Mouse (Mus musculus) G1E (cell line): Measurements from ENCODE around the gene Kcna10.

Source experiments
- CTCF ChIP-seq: IDR thresholded peaks from 2 replicates; pipeline ENCODE4 v1.5.1; 2012; ENCODE audit warnings: low read depth, low read length, inconsistent platforms, mixed read lengths
- GATA1 ChIP-seq: IDR thresholded peaks from 2 replicates; pipeline ENCODE4 v1.6.1; 2012; ENCODE audit warnings: borderline replicate concordance, low read length, inconsistent platforms, mixed read lengths
- GATA2 ChIP-seq: IDR thresholded peaks from 2 replicates; pipeline ENCODE4 v1.6.1; 2012; ENCODE audit warnings: low read depth, low read length, inconsistent platforms, borderline replicate concordance
- TAL1 ChIP-seq: conservative IDR thresholded peaks from 2 replicates; pipeline ENCODE4 v1.6.1; 2012; ENCODE audit warnings: low read depth, low read length, inconsistent platforms, mixed read lengths

GRCm38 (mm10) chr3:107217101-107217480 lies 34.2 kb downstream of the Kcna10 start:
- TF ChIP-seq CTCF: no peak
- TF ChIP-seq GATA1: no peak
- TF ChIP-seq TAL1: no peak
- TF ChIP-seq GATA2: no peak
